Mouse (Mus musculus) thymus, adult 2 months (tissue): ENCODE results near the gene Rangap1. TPM values are rescaled to one million over a fixed set of nuclear protein-coding genes. Genes with fewer than 3 reads are reported as not detected.

Source experiments
- DNase-seq: peaks from one replicate; pipeline ENCODE4 v3.0.0; 2021
- H3K27ac ChIP-seq: fragments of 200-500 bp; 2 replicates; pipeline ENCODE4 v1.5.1; 2012; ENCODE audit warnings: low read length, control low read depth; ENCODE audit not compliant: control insufficient read depth, insufficient read depth
- H3K27me3 ChIP-seq: fragments of 200-500 bp; 2 replicates; pipeline ENCODE4 v1.6.1; 2012; ENCODE audit warnings: mild to moderate bottlenecking, low read length, moderate library complexity, mixed read lengths; ENCODE audit not compliant: control insufficient read depth, insufficient read depth
- H3K36me3 ChIP-seq: fragments of 200-500 bp; 2 replicates; pipeline ENCODE4 v1.6.1; 2012; ENCODE audit warnings: mild to moderate bottlenecking, low read length, moderate library complexity; ENCODE audit not compliant: control insufficient read depth, insufficient read depth
- H3K4me1 ChIP-seq: fragments of 200-500 bp; replicated peaks from 2 replicates; pipeline ENCODE4 v1.6.1; 2012; ENCODE audit warnings: low read length; ENCODE audit not compliant: control insufficient read depth, insufficient read depth
- H3K4me3 ChIP-seq: fragments of 200-500 bp; 2 replicates; pipeline ENCODE4 v1.5.1; 2012; ENCODE audit warnings: mild to moderate bottlenecking, low read length, control low read depth, moderate library complexity; ENCODE audit not compliant: control insufficient read depth, insufficient read depth
- CTCF ChIP-seq: fragments of 200-500 bp; IDR thresholded peaks from 2 replicates; pipeline ENCODE4 v1.5.1; 2012; ENCODE audit warnings: mild to moderate bottlenecking, control low read depth, low read length, moderate library complexity, borderline replicate concordance; ENCODE audit not compliant: control insufficient read depth, poor library complexity, insufficient read depth; ENCODE audit errors: extremely low read depth
- POLR2A ChIP-seq: fragments of 200-500 bp; IDR thresholded peaks from 2 replicates; pipeline ENCODE4 v1.6.1; 2012; ENCODE audit warnings: mild to moderate bottlenecking, low read length, control low read depth, moderate library complexity; ENCODE audit not compliant: control insufficient read depth, poor library complexity, insufficient read depth; ENCODE audit errors: extremely low read depth
- WGBS: fragments of 180-500 bp; shearing (Covaris S2); methylation state at CpG from one replicate; pipeline ENCODE4 v1.1.7; 2018; 5-methylcytosine and 5-hydroxymethylcytosine counted together
- polyA plus RNA-seq: library from polyadenylated mRNA; depleted of rRNA; stranded (reverse); fragments of >200 nt; gene quantifications from 2 replicates; pipeline ENCODE4 v1.2.3, GENCODE M21; 2012; rRNA removed

Gene Rangap1
- polyA plus RNA-seq, 1 experiment = 73.9 TPM

- H3K4me1 ChIP-seq = peaks cover 3% of the 10 kb centered on the region; the same call in 1 of the 2 replicates
- TF ChIP-seq CTCF (no peak), POLR2A (no peak)
- no peak for DNase-seq
- WGBS = 93% methylated on average over 2 of the region's 2 CpGs
- no peaks in the 10 kb centered on the region for H3K36me3 ChIP-seq
- no peaks in the 10 kb centered on the region for H3K27me3 ChIP-seq
- no peak overlapping the region for H3K27ac ChIP-seq
- H3K4me3 ChIP-seq = no peak overlapping the region
Observed at GRCm38 (mm10) chr15:81661701-81662100, 83.6 kb downstream of the Rangap1 start.

Other genes with a start within 250 kb of the Rangap1 start
- 60.6 and 70.7 TPM in 2 replicates for gene Ep300, start 160.2 kb downstream of the Rangap1 start, polyA plus RNA-seq
- gene L3mbtl2, start 81.6 kb downstream of the Rangap1 start, polyA plus RNA-seq = 35.4 and 35.6 TPM in 2 replicates
- 1.7 TPM in 2 replicates for gene Chadl, start 48.2 kb downstream of the Rangap1 start, polyA plus RNA-seq
- gene Zc3h7b, start 473 bp downstream of the Rangap1 start, polyA plus RNA-seq = 42.3 and 49.5 TPM in 2 replicates
- 29.3 and 34.6 TPM in 2 replicates for gene Tef, start 56.9 kb upstream of the Rangap1 start, polyA plus RNA-seq
- 64.6 and 76.1 TPM in 2 replicates for gene Tob2, start 113.3 kb upstream of the Rangap1 start, polyA plus RNA-seq
- 71.7 and 87.9 TPM in 2 replicates for gene Phf5a, start 126.4 kb upstream of the Rangap1 start, polyA plus RNA-seq
- gene Aco2, start 126.8 kb upstream of the Rangap1 start, polyA plus RNA-seq = 342 and 377 TPM in 2 replicates
- gene Polr3h, start 180.7 kb upstream of the Rangap1 start, polyA plus RNA-seq = 16.7 and 17.5 TPM in 2 replicates
- gene Csdc2, start 191.2 kb upstream of the Rangap1 start, polyA plus RNA-seq = 1.9 and 6.8 TPM in 2 replicates
- gene Pmm1, start 215.4 kb upstream of the Rangap1 start, polyA plus RNA-seq = 64.1 and 68.7 TPM in 2 replicates
- gene 1700029P11Rik, start 235.0 kb upstream of the Rangap1 start, polyA plus RNA-seq = not detected in 2 replicates
- gene Xrcc6, start 242.3 kb upstream of the Rangap1 start, polyA plus RNA-seq = 183 and 225 TPM in 2 replicates